Mouse (Mus musculus) lung, embryonic 15.5 days (tissue): Measurements from ENCODE around the gene Snrnp48. TPM values are rescaled to one million over a fixed set of nuclear protein-coding genes. Genes with fewer than 3 reads are reported as not detected.

Source experiments
- ATAC-seq: fragments of 200-750 bp; cut with Nextera tagmentation; 2 replicates; pipeline ENCODE4 v1.8.0; 2017; ENCODE audit warnings: moderate number of reproducible peaks, borderline replicate concordance; ENCODE audit not compliant: low FRiP score, low TSS enrichment; ENCODE audit errors: extremely low read depth
- H3K27ac ChIP-seq: fragments of 300-500 bp; sonication (generic); 2 replicates; pipeline ENCODE4 v1.5.1; 2015; ENCODE audit warnings: moderate library complexity, mild to moderate bottlenecking, inconsistent platforms
- H3K27me3 ChIP-seq: fragments of 300-500 bp; sonication (generic); 2 replicates; pipeline ENCODE4 v1.6.1; 2015; ENCODE audit warnings: inconsistent platforms
- H3K36me3 ChIP-seq: fragments of 300-500 bp; sonication (generic); 2 replicates; pipeline ENCODE4 v1.6.1; 2015; ENCODE audit warnings: inconsistent platforms
- H3K4me1 ChIP-seq: fragments of 300-500 bp; sonication (generic); 2 replicates; pipeline ENCODE4 v1.6.1; 2015; ENCODE audit warnings: inconsistent platforms
- H3K4me2 ChIP-seq: fragments of 300-500 bp; sonication (generic); 2 replicates; pipeline ENCODE4 v1.6.1; 2015; ENCODE audit warnings: inconsistent platforms, mild to moderate bottlenecking, moderate library complexity
- H3K4me3 ChIP-seq: fragments of 300-500 bp; sonication (generic); 2 replicates; pipeline ENCODE4 v1.5.1; 2015; ENCODE audit warnings: mild to moderate bottlenecking, inconsistent platforms
- H3K9ac ChIP-seq: fragments of 300-500 bp; sonication (generic); 2 replicates; pipeline ENCODE4 v1.6.1; 2015; ENCODE audit warnings: inconsistent platforms
- H3K9me3 ChIP-seq: fragments of 300-500 bp; sonication (generic); 2 replicates; pipeline ENCODE4 v1.6.1; 2016; ENCODE audit warnings: inconsistent platforms
- WGBS: fragments of 180-500 bp; shearing (Covaris S2); methylation state at CpG from one replicate; pipeline ENCODE4 v1.1.7; 2015; 5-methylcytosine and 5-hydroxymethylcytosine counted together
- polyA plus RNA-seq: library from polyadenylated mRNA; unstranded; fragments of >200 nt; fragmentation: Nextera tagmentation; extraction: Ambion mirVana; gene quantifications from 2 replicates; pipeline ENCODE4 v1.2.1, GENCODE M21; 2015

Gene Snrnp48
- polyA plus RNA-seq = 35.7 and 36.5 TPM in 2 replicates

DNA sequence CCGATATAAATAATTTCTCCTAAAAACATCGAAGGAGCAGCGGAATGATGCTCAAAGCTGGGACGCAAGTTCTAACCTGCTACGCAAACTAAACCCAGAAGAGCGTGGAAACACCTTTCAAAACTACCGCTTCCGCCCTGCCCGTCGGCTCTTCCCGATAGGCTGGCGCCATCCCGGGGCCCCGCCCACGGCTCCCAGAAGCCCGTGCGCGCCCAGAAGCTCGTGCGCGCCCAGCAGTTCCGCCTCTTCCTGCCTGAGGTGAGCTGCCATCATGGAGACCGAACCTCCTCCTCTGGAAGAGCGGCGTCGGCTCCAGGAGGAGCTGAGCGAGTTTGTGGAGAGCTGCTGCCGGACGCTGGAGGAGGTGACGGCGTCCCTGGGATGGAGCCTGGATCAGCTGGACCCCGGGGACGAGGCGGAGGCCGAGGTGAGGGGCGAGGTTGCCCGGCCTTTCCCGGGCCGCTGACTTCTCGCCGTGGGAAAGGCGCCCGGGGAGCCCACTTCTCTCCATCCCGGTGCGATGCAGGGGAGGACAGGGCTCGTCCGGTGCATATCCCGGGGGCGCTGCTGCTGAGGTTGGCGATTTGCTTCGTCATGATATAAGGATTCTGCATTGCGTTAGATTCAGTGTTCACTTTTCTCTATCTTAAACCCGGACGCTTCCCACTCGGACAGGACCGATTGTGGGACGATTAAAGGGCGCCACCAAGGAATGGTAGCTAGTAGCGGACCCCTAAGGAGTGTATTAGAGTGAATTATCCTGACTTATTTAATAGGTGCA, at the start of gene Snrnp48:
TSS of gene Snrnp48 (plus strand) at position 237 of the 781 bp plus-strand sequence.
- Histone ChIP-seq H3K9me3 (no peaks in the 10 kb centered on the region), H3K27me3 (no peaks in the 10 kb centered on the region), H3K4me1 (peaks cover 16% of the 10 kb centered on the region; the same call in 1 of the 2 replicates), H3K4me2 (peak within 1 kb of the TSS; percentile 75), H3K27ac (peak within 1 kb of the TSS; percentile 86), H3K4me3 (peak within 1 kb of the TSS; percentile 80), H3K9ac (peak within 1 kb of the TSS; percentile 89), H3K36me3 (peaks cover 12% of the 10 kb centered on the region; the same call in 1 of the 2 replicates)
- ATAC-seq = peak; percentile 98
- under 1% methylated on average over 59 of the region's 59 CpGs for WGBS

- Histone ChIP-seq H3K9me3 (no peaks in the 10 kb centered on the region), H3K4me3 (no peak overlapping the region), H3K27me3 (peaks cover 47% of the 10 kb centered on the region), H3K4me2 (no peak overlapping the region), H3K27ac (no peak overlapping the region), H3K4me1 (peaks cover 15% of the 10 kb centered on the region), H3K36me3 (no peaks in the 10 kb centered on the region), H3K9ac (no peak overlapping the region)
- no peak for ATAC-seq
- 11% methylated on average over 2 of the region's 2 CpGs for WGBS
These were observed 49.2 kb upstream of the Snrnp48 start for GRCm38 (mm10) chr13:38155523-38155922.

DNA sequence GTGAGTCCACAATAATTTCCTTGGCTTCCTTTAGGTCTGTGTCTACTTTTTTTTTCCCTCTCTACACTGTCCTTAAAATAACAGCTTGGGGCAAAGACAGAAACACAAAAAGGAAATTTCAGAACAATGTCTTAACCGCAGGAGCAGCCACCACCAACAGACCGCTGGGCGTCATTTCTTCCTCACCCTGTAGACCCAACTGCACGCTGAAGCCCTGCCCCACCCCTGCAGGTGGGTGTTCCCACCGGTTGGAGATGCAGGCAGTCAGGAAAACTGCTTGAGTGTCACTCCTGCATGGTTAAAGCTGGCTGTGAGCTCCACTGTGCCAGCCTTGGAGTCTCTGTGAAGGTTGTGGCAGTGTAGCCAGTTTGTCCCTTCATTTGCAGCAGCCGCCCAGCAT, 47.1 kb upstream of the Snrnp48 start:
- Histone ChIP-seq H3K9me3 (no peaks in the 10 kb centered on the region), H3K4me2 (no peak overlapping the region), H3K9ac (no peak overlapping the region), H3K36me3 (no peaks in the 10 kb centered on the region), H3K27ac (no peak overlapping the region), H3K27me3 (peaks cover 28% of the 10 kb centered on the region), H3K4me1 (peaks cover 10% of the 10 kb centered on the region), H3K4me3 (no peak overlapping the region)
- WGBS = 35% methylated on average over 6 of the region's 6 CpGs
- ATAC-seq = no peak

DNA sequence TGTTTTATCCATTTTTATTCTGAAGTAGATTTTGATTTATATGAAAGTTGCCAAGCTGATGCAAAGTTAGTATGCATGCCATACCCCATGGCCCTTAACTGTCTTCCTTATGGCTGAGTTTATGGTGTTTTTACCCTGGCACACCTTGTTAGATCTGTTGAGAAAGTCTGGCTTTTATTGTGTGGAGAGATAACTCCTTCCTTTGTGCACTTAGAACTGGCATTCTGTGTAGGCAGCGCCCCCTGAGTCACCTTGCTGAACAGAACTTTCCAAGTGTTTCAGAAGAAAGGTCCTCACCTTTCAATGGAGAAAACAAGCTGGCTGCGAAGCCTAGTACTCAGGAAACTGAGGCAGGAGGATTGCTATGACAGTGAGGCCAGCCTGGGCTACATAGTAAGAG, 42.7 kb upstream of the Snrnp48 start:
- H3K4me2 ChIP-seq = no peak overlapping the region

GRCm38 (mm10) chr13:38162668-38163067, 42.1 kb upstream of the Snrnp48 start:
- Histone ChIP-seq H3K4me3 (no peak overlapping the region), H3K4me2 (no peak overlapping the region), H3K9ac (no peak overlapping the region), H3K4me1 (peaks cover 10% of the 10 kb centered on the region), H3K27ac (peak overlapping the region; percentile 37; the same call in 1 of the 2 replicates), H3K36me3 (no peaks in the 10 kb centered on the region), H3K27me3 (0 out of 2 replicates have a peak, but pooled peaks cover 4% of the 10 kb centered on the region), H3K9me3 (no peaks in the 10 kb centered on the region)
- peak; percentile 80; the same call in 1 of the 2 replicates for ATAC-seq
- WGBS = 23% methylated on average over 11 of the region's 11 CpGs

More for the DNA sequence above, 42.7 kb upstream of the Snrnp48 start:
- no peak overlapping the region for H3K4me3 ChIP-seq
- H3K36me3 ChIP-seq = no peaks in the 10 kb centered on the region
- 0 out of 2 replicates have a peak, but pooled peaks cover 5% of the 10 kb centered on the region for H3K27me3 ChIP-seq
- peaks cover 10% of the 10 kb centered on the region for H3K4me1 ChIP-seq
- no peak for ATAC-seq
- no peaks in the 10 kb centered on the region for H3K9me3 ChIP-seq
- no peak overlapping the region for H3K27ac ChIP-seq
- 69% methylated on average over 2 of the region's 2 CpGs for WGBS
- H3K9ac ChIP-seq = no peak overlapping the region

- Histone ChIP-seq H3K27ac (no peak overlapping the region), H3K27me3 (no peaks in the 10 kb centered on the region), H3K4me3 (no peak overlapping the region), H3K36me3 (no peaks in the 10 kb centered on the region), H3K9ac (no peak overlapping the region), H3K9me3 (no peaks in the 10 kb centered on the region), H3K4me1 (peaks cover 10% of the 10 kb centered on the region), H3K4me2 (no peak overlapping the region)
- WGBS = 71% methylated on average over 11 of the region's 11 CpGs
- ATAC-seq = no peak
These were observed 39.8 kb upstream of the Snrnp48 start for GRCm38 (mm10) chr13:38164932-38165331.

DNA sequence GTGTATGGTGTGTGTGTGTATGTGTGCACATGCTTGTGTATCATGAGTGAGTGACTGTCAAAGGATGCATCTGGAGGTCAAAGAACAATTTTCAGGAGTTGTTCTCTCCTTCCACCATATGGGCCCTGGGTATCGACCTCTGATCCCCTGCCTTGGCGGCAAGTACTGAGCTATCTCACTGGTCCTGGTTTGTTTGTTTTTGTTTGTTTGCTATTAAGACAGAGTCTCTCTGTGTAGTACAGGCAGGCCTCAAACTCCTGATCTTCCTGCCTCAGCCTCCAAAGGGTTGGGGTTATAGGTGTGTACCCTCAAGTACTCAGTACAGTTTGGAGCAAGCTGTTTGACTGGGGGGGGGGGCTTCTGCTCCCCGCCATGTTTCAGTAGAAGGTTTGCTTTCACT, 37.7 kb upstream of the Snrnp48 start:
- Histone ChIP-seq H3K4me1 (peaks cover 22% of the 10 kb centered on the region), H3K27ac (no peak overlapping the region), H3K9me3 (no peaks in the 10 kb centered on the region), H3K9ac (no peak overlapping the region), H3K27me3 (no peaks in the 10 kb centered on the region), H3K36me3 (no peaks in the 10 kb centered on the region), H3K4me3 (no peak overlapping the region), H3K4me2 (no peak overlapping the region)
- 62% methylated on average over 3 of the region's 3 CpGs for WGBS
- ATAC-seq = no peak; the same call in 1 of the 2 replicates

GRCm38 (mm10) chr13:38170707-38171144, 34.0 kb upstream of the Snrnp48 start:
- 7% methylated on average over 4 of the region's 4 CpGs for WGBS
- H3K4me3 ChIP-seq = no peak overlapping the region
- peak overlapping the region; percentile 87 for H3K27ac ChIP-seq
- no peaks in the 10 kb centered on the region for H3K9me3 ChIP-seq
- H3K4me2 ChIP-seq = peak overlapping the region; percentile 38; the same call in 1 of the 2 replicates
- H3K36me3 ChIP-seq = no peaks in the 10 kb centered on the region
- ATAC-seq = peak; percentile 83; the same call in 1 of the 2 replicates
- no peaks in the 10 kb centered on the region for H3K27me3 ChIP-seq
- H3K4me1 ChIP-seq = peaks cover 12% of the 10 kb centered on the region; the same call in 1 of the 2 replicates
- H3K9ac ChIP-seq = no peak overlapping the region

- no peak for ATAC-seq
- 68% methylated on average over 10 of the region's 10 CpGs for WGBS
These were observed 11.3 kb upstream of the Snrnp48 start for GRCm38 (mm10) chr13:38193406-38193805.

DNA sequence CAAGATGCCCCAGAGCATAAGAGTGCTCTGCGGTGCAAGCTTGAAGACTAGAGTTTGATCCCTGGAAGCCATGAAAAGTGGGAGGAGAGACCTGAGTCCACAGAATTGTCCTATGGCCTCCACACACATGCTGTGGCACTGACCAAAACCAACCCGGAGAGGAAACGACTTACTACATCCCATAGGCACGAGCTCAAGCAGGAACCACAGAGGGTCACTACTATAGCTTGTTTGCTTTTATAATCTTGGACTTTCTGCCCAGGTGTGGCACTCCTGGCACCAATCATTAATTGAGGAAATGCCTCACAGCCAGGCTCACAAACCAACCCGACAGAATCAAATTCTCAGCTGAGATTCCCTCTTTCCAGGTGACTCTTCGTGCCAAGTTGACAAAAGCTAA, 3.3 kb upstream of the Snrnp48 start:
- WGBS = 69% methylated on average over 6 of the region's 6 CpGs
- H3K9ac ChIP-seq = no peak overlapping the region
- H3K27ac ChIP-seq = no peak overlapping the region
- H3K9me3 ChIP-seq = 0 out of 2 replicates have a peak, but pooled peaks cover 1% of the 10 kb centered on the region
- no peak overlapping the region for H3K4me3 ChIP-seq
- H3K27me3 ChIP-seq = no peaks in the 10 kb centered on the region
- H3K36me3 ChIP-seq = peaks cover 12% of the 10 kb centered on the region
- no peak for ATAC-seq
- H3K4me2 ChIP-seq = no peak overlapping the region
- H3K4me1 ChIP-seq = peaks cover 9% of the 10 kb centered on the region; the same call in 1 of the 2 replicates

More at GRCm38 (mm10) chr13:38193406-38193805, 11.3 kb upstream of the Snrnp48 start:
- H3K4me3 ChIP-seq = no peak overlapping the region
- H3K9me3 ChIP-seq = 0 out of 2 replicates have a peak, but pooled peaks cover 3% of the 10 kb centered on the region
- no peak overlapping the region for H3K9ac ChIP-seq
- no peaks in the 10 kb centered on the region for H3K27me3 ChIP-seq
- H3K36me3 ChIP-seq = peaks cover 42% of the 10 kb centered on the region
- no peak overlapping the region for H3K27ac ChIP-seq
- H3K4me1 ChIP-seq = no peaks in the 10 kb centered on the region
- no peak overlapping the region for H3K4me2 ChIP-seq

- 0 out of 2 replicates have a peak, but pooled peaks cover 5% of the 10 kb centered on the region for H3K36me3 ChIP-seq
- H3K9ac ChIP-seq = no peak overlapping the region
- H3K4me2 ChIP-seq = peak overlapping the region; percentile 75
- peak overlapping the region; percentile 80 for H3K4me3 ChIP-seq
- 49% methylated on average over 4 of the region's 4 CpGs for WGBS
- no peaks in the 10 kb centered on the region for H3K27me3 ChIP-seq
- peaks cover 16% of the 10 kb centered on the region; the same call in 1 of the 2 replicates for H3K4me1 ChIP-seq
- H3K9me3 ChIP-seq = no peaks in the 10 kb centered on the region
- ATAC-seq = no peak
- no peak overlapping the region for H3K27ac ChIP-seq
These were observed 567 bp upstream of the Snrnp48 start for GRCm38 (mm10) chr13:38204171-38204570.

GRCm38 (mm10) chr13:38211122-38211521, 6.4 kb downstream of the Snrnp48 start:
- Histone ChIP-seq H3K4me3 (no peak overlapping the region), H3K4me2 (no peak overlapping the region), H3K9me3 (no peaks in the 10 kb centered on the region), H3K4me1 (peaks cover 10% of the 10 kb centered on the region; the same call in 1 of the 2 replicates), H3K9ac (no peak overlapping the region), H3K27me3 (no peaks in the 10 kb centered on the region), H3K27ac (no peak overlapping the region), H3K36me3 (peaks cover 57% of the 10 kb centered on the region)
- no peak for ATAC-seq
- WGBS = 94% methylated on average over 5 of the region's 5 CpGs
